In the genomic region with DNA sequence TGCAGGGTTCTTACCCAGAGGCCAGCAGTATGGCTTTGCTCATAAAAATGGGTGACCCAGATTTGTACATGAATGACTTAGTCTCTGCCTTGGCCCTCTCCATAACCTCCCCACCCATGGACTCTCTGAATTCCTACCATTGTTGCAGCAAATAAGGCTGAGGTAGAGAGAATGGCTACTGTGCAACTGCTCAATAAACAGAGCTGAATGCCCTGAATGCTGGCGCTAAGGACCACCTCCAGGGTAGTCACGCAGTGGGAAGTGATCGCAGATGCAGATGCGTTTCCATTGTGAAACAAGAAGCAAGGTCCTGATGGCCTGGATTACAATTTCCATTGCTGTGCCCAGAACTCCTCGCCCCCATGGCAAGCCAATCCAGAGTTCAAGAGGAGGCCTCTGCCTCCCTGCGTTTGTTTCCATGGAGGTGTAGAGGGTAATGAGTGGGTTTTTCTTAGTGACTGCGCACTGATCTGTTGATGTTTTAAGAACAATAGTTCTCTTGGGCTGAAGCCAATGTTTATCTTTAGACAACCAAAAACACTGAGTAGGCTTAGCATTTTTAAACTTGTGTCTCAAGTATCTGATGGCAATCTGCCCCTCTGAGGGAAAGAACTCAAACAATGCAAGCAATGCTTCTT, we compare ENCODE assay signal across 12 mouse cellular contexts. TPM values are rescaled to one million over a fixed set of nuclear protein-coding genes. Genes with fewer than 3 reads are reported as not detected.
A peak's percentile ranks its signal among the peaks of the same experiment; 100 is the strongest.
DNase-seq lines count a peak whose midpoint lies in the region; ATAC-seq and TF ChIP-seq lines count a peak whose summit lies in the region.
"Had no signal": no experiment of that assay in that cellular context is flagged by ENCODE, and none has a peak within 500 bp of the region (broad histone marks: within the 10 kb centered on the region; RNA-seq: fewer than 3 reads in every experiment).

No protein-coding gene starts in this region.

- no peak overlapping the region for H3K4me3 ChIP-seq in ES-E14 (ENCODE audit: insufficient read depth in 1 of 2, low read depth in 1 of 2, low read length in 2 of 2, poor library complexity in 1 of 2, severe bottlenecking in 1 of 2)
- no peak overlapping the region for H3K4me3 ChIP-seq in hindbrain, embryonic 12.5 days
- H3K4me3 ChIP-seq: liver, embryonic 13.5 days had no signal

- H3K27me3 ChIP-seq in hindbrain, embryonic 12.5 days, result no peaks in the 10 kb centered on the region
- H3K27me3 ChIP-seq: liver, embryonic 13.5 days had no signal

- ATAC-seq in hindbrain, embryonic 12.5 days (ENCODE audit: low FRiP score), result peak; percentile 74

- 26% methylated on average over 7 of the region's 7 CpGs for WGBS in hindbrain, embryonic 12.5 days

- in situ Hi-C loops in ES-E14 (cut with MboI; ENCODE audit: low sequenced_read_pairs in 2 of 2, unreplicated experiment in 2 of 2), result no loop called here

- DNase-seq in ES-E14 (ENCODE audit: low read depth, low spot score), result peak; percentile 71
- peak; percentile 25 for DNase-seq in brain, adult 2 months (ENCODE audit: low read depth, low spot score)
- peak; percentile 26 for DNase-seq in mesoderm, embryonic 11.5 days (ENCODE audit: low read depth, low spot score)
- DNase-seq in kidney, adult 11 months, result no peak
- no peak for DNase-seq in thymus, adult 18-20 months
- DNase-seq in left cerebral cortex, postnatal 10 days (ENCODE audit: extremely low spot score in 1 of 2, low spot score in 2 of 2), result no peak
- no peak for DNase-seq in spleen, postnatal 4 days (ENCODE audit: low spot score in 2 of 2)
- DNase-seq: kidney, adult 8-10 months; liver, embryonic 13.5 days had no signal

- intact Hi-C loops in left cerebral cortex, postnatal 10 days (cut with DNase I), result no loop called here

- H3K4me2 ChIP-seq in hindbrain, embryonic 12.5 days (replicated peaks), result no peak overlapping the region
- H3K4me2 ChIP-seq: heart, embryonic 11.5 days; liver, embryonic 13.5 days had no signal

- peak overlapping the region; percentile 87 for H3K27ac ChIP-seq in ES-E14 (ENCODE audit: insufficient read depth, low read depth, low read length, poor library complexity, severe bottlenecking)
- no peak overlapping the region for H3K27ac ChIP-seq in hindbrain, embryonic 12.5 days
- H3K27ac ChIP-seq: liver, embryonic 13.5 days had no signal

- no peaks in the 10 kb centered on the region for H3K36me3 ChIP-seq in ES-E14 (ENCODE audit: control insufficient read depth, insufficient read depth, low read length, poor library complexity, severe bottlenecking)
- no peaks in the 10 kb centered on the region for H3K36me3 ChIP-seq in hindbrain, embryonic 12.5 days
- H3K36me3 ChIP-seq: liver, embryonic 13.5 days had no signal

- H3K9me3 ChIP-seq in ES-E14 (ENCODE audit: control insufficient read depth, insufficient read depth, low read depth, low read length), result no peaks in the 10 kb centered on the region
- H3K9me3 ChIP-seq in hindbrain, embryonic 12.5 days (replicated peaks), result no peaks in the 10 kb centered on the region
- H3K9me3 ChIP-seq: liver, embryonic 13.5 days had no signal

- H3K4me1 ChIP-seq in ES-E14 (ENCODE audit: control insufficient read depth in 2 of 2, insufficient read depth in 2 of 2, low read length in 2 of 2, poor library complexity in 1 of 2), result peaks cover 10% of the 10 kb centered on the region in 2 experiments
- 0 out of 2 replicates have a peak, but pooled peaks cover 4% of the 10 kb centered on the region for H3K4me1 ChIP-seq in hindbrain, embryonic 12.5 days
- H3K4me1 ChIP-seq: liver, embryonic 13.5 days had no signal

- H3K9ac ChIP-seq in ES-E14 (ENCODE audit: insufficient read depth, low read depth, low read length, poor library complexity, severe bottlenecking), result no peak overlapping the region
- H3K9ac ChIP-seq in hindbrain, embryonic 12.5 days, result no peak overlapping the region
- H3K9ac ChIP-seq: liver, embryonic 13.5 days had no signal

TF ChIP-seq in ES-E14, 5 proteins besides CTCF, POLR2A, EP300 and RAD21:
- peak; percentile 51; the same call in 1 of the 2 replicates for TF ChIP-seq CHD2 (IDR thresholded peaks at IDR 0.05; ENCODE audit: low read depth, low read length)
- TF ChIP-seq MAFK (IDR thresholded peaks at IDR 0.05; ENCODE audit: insufficient read depth, low read depth, low read length), result no peak
- TF ChIP-seq ZNF384 (IDR thresholded peaks at IDR 0.05; ENCODE audit: low read depth, low read length), result no peak

RNA-seq across cellular contexts. Expression of a gene that starts 42.5 kb away (rescaled TPM):
- 24.6 and 25.9 TPM in 2 replicates for total RNA-seq in ES-E14 (2012; rRNA removed)
- 3.8 and 5.1 TPM in 2 replicates for polyA plus RNA-seq in hindbrain, embryonic 12.5 days (2016; fragmentation: Nextera tagmentation; extraction: Ambion mirVana)
- total RNA-seq in left cerebral cortex, postnatal 10 days (2021), result 10 to 100 TPM; 10.3 to 11.9 TPM
- total RNA-seq: MEL had no signal

Comparison
In these comparisons a context has a peak if more than half of its experiments do, and no peak if none do; other contexts are left out.
1. DNase-seq: peak in ES-E14 (single experiment), brain, adult 2 months (single experiment) and mesoderm, embryonic 11.5 days (single experiment); none in kidney, adult 11 months (single experiment), thymus, adult 18-20 months (0 of 2), left cerebral cortex, postnatal 10 days (0 of 2) and spleen, postnatal 4 days (0 of 2).